Mouse (Mus musculus): ENCODE measurements at regions not wholly inside any gene's neighbourhood (a gene's known extent, or its start where the extent isn't known, plus 50 kb on each side); places are given as distances from the start of the nearest gene placed in this dataset.

GRCm38 (mm10) chr15:38608207-38608870 is 1183.0 kb downstream of the 4930447A16Rik start:
- DNase-seq (ENCODE audit: low read depth, low spot score), result no peak

GRCm38 (mm10) chr15:38609522-38609921 is 1184.2 kb downstream of the 4930447A16Rik start:
- no peak for DNase-seq (ENCODE audit: low read depth, low spot score)
